Mouse (Mus musculus): Measurements from ENCODE around the gene Mnd1.

GRCm38 (mm10) chr3:84177834-84178233, 22.2 kb upstream of the Mnd1 start:
- TF ChIP-seq CTCF (IDR thresholded peaks at IDR 0.05) (no peak), POLR2A (IDR thresholded peaks at IDR 0.05; ENCODE audit: insufficient read depth, low read depth, low read length) (no peak)

Measured in heart, adult 2 months (tissue).